Mouse (Mus musculus) C3H10T1/2 (cell line): Measurements from ENCODE around the gene Krt81. TPM values are rescaled to one million over a fixed set of nuclear protein-coding genes. Genes with fewer than 3 reads are reported as not detected.

Experiments
- polyA plus RNA-seq, 2 experiments: library from polyadenylated mRNA; unstranded; fragments of >200 nt; fragmentation: generic; extraction: Trizol; gene quantifications; one replicate each; pipeline ENCODE4 v1.2.1; 2012; ENCODE audit warnings: missing spikeins in 2 of 2

The Krt81 gene
- under 1 TPM in 1 of 2 experiments, not detected in 1; 0.14 TPM for polyA plus RNA-seq

GRCm38 (mm10) chr15:101463651-101464050, at the start of gene Krt81:
Krt81 (minus strand) TSS chr15:101463751.

GRCm38 (mm10) chr15:101491431-101491830, 27.9 kb upstream of the Krt81 start, which contains the start of gene Krt83:
Krt83 (minus strand) TSS chr15:101491512.

GRCm38 (mm10) chr15:101472952-101473528, 9.5 kb upstream of the Krt81 start, which contains the start of gene Krt86:
Krt86 (plus strand) TSS chr15:101473478.

GRCm38 (mm10) chr15:101447444-101447843, 16.1 kb downstream of the Krt81 start, which contains the start of gene Krt88:
Krt88 (plus strand) TSS chr15:101447744.

GRCm38 (mm10) chr15:101438555-101438954, 25.0 kb downstream of the Krt81 start, which contains the start of gene Krt87:
Krt87 (minus strand) TSS chr15:101438804.

GRCm38 (mm10) chr15:101410775-101411174, 52.8 kb downstream of the Krt81 start, which contains the start of gene Krt7:
Krt7 (plus strand) TSS chr15:101411043.

Other genes starting within 250 kb of the Krt81 start
- 10 to 100 TPM in 1 of 2 experiments, 1 to 10 TPM in 1; 4.5 to 10.6 TPM for gene Grasp, start 239.6 kb downstream of the Krt81 start, polyA plus RNA-seq
- gene Nr4a1, start 209.5 kb downstream of the Krt81 start, polyA plus RNA-seq = 10 to 100 TPM in 1 of 2 experiments, 1 to 10 TPM in 1; 1.4 to 12.1 TPM
- 10 to 100 TPM; 73.1 to 87.9 TPM for gene Atg101, start 179.5 kb downstream of the Krt81 start, polyA plus RNA-seq
- under 1 TPM; 0.06 to 0.40 TPM for gene 6030408B16Rik, start 170.5 kb downstream of the Krt81 start, polyA plus RNA-seq
- 1 to 10 TPM in 1 of 2 experiments, under 1 TPM in 1; 0.46 to 5.3 TPM for gene Krt80, start 93.6 kb downstream of the Krt81 start, polyA plus RNA-seq
- under 1 TPM; 0.47 to 0.51 TPM for gene Krt7, start 52.7 kb downstream of the Krt81 start, polyA plus RNA-seq
- gene Krt87, start 24.9 kb downstream of the Krt81 start, polyA plus RNA-seq = under 1 TPM; 0.08 to 0.27 TPM
- gene Krt88, start 16.0 kb downstream of the Krt81 start, polyA plus RNA-seq = under 1 TPM in 1 of 2 experiments, not detected in 1; 0.15 TPM
- gene Krt86, start 9.7 kb upstream of the Krt81 start, polyA plus RNA-seq = under 1 TPM in 1 of 2 experiments, not detected in 1; 0.06 TPM
- under 1 TPM in 1 of 2 experiments, not detected in 1; 0.06 TPM for gene Krt83, start 27.8 kb upstream of the Krt81 start, polyA plus RNA-seq
- not detected for gene Gm49425, start 53.5 kb upstream of the Krt81 start, polyA plus RNA-seq
- gene Krt84, start 69.1 kb upstream of the Krt81 start, polyA plus RNA-seq = under 1 TPM in 1 of 2 experiments, not detected in 1; 0.04 TPM
- not detected for gene Krt82, start 86.9 kb upstream of the Krt81 start, polyA plus RNA-seq
- gene Krt90, start 99.2 kb upstream of the Krt81 start, polyA plus RNA-seq = not detected
- not detected for gene Krt75, start 110.2 kb upstream of the Krt81 start, polyA plus RNA-seq
- gene Gm5414, start 164.4 kb upstream of the Krt81 start, polyA plus RNA-seq = not detected
- gene Gm5478, start 183.6 kb upstream of the Krt81 start, polyA plus RNA-seq = not detected
- not detected for gene Krt6b, start 216.5 kb upstream of the Krt81 start, polyA plus RNA-seq
- not detected for gene Krt6a, start 230.6 kb upstream of the Krt81 start, polyA plus RNA-seq
- gene Krt5, start 249.1 kb upstream of the Krt81 start, polyA plus RNA-seq = under 1 TPM in 1 of 2 experiments, not detected in 1; 0.05 TPM